Mouse (Mus musculus) kidney, postnatal 10 days (tissue): Measurements from ENCODE around the gene Mmp23.
A peak's percentile ranks its signal among the peaks of the same experiment; 100 is the strongest.

Experiments
- DNase-seq: peaks from one replicate; pipeline ENCODE4 v3.0.0; 2021; ENCODE audit warnings: mixed read lengths

Mmp23 gene

GRCm38 (mm10) chr4:155601091-155601996 lies 51.8 kb downstream of the Mmp23 start, which contains the start of gene Slc35e2:
Gene Slc35e2, plus strand, starts transcription at chr4:155601416.
- peak; percentile 99 for DNase-seq
